Mouse (Mus musculus) limb, embryonic 15.5 days (tissue): ENCODE results near the gene Tesc. TPM values are rescaled to one million over a fixed set of nuclear protein-coding genes. Genes with fewer than 3 reads are reported as not detected.

Experiments
- ATAC-seq: fragments of 200-750 bp; cut with Nextera tagmentation; 2 replicates; pipeline ENCODE4 v1.8.0; 2017; ENCODE audit warnings: low read depth, moderate TSS enrichment; ENCODE audit not compliant: insufficient number of reproducible peaks, low FRiP score, low TSS enrichment
- H3K27ac ChIP-seq: fragments of 300-500 bp; sonication (generic); 2 replicates; pipeline ENCODE4 v1.5.1; 2015; ENCODE audit warnings: moderate library complexity, mild to moderate bottlenecking, inconsistent platforms
- H3K27me3 ChIP-seq: fragments of 300-500 bp; sonication (generic); 2 replicates; pipeline ENCODE4 v1.6.1; 2015; ENCODE audit warnings: inconsistent platforms
- H3K36me3 ChIP-seq: fragments of 300-500 bp; sonication (generic); 2 replicates; pipeline ENCODE4 v1.6.1; 2015; ENCODE audit warnings: inconsistent platforms
- H3K4me1 ChIP-seq: fragments of 300-500 bp; sonication (generic); 2 replicates; pipeline ENCODE4 v1.6.1; 2015; ENCODE audit warnings: inconsistent platforms
- H3K4me2 ChIP-seq: fragments of 300-500 bp; sonication (generic); 2 replicates; pipeline ENCODE4 v1.6.1; 2015; ENCODE audit warnings: mild to moderate bottlenecking, inconsistent platforms
- H3K4me3 ChIP-seq: fragments of 300-500 bp; sonication (generic); 2 replicates; pipeline ENCODE4 v1.5.1; 2015; ENCODE audit warnings: mild to moderate bottlenecking, inconsistent platforms
- H3K9ac ChIP-seq: fragments of 300-500 bp; sonication (generic); 2 replicates; pipeline ENCODE4 v1.6.1; 2015; ENCODE audit warnings: inconsistent platforms
- H3K9me3 ChIP-seq: fragments of 300-500 bp; sonication (generic); 2 replicates; pipeline ENCODE4 v1.6.1; 2016; ENCODE audit warnings: inconsistent platforms
- WGBS: fragments of 180-500 bp; shearing (Covaris S2); methylation state at CpG from one replicate; pipeline ENCODE4 v1.1.7; 2015; 5-methylcytosine and 5-hydroxymethylcytosine counted together
- polyA plus RNA-seq: library from polyadenylated mRNA; unstranded; fragments of >200 nt; fragmentation: Nextera tagmentation; extraction: Ambion mirVana; gene quantifications from 2 replicates; pipeline ENCODE4 v1.2.1, GENCODE M21; 2015

Tesc gene
- polyA plus RNA-seq, 1 experiment from 2014 or later: 27.2 TPM

- ATAC-seq: no peak
- no peaks in the 10 kb centered on the region for H3K9me3 ChIP-seq
- no peak overlapping the region for H3K4me2 ChIP-seq
- no peak overlapping the region for H3K4me3 ChIP-seq
- H3K4me1 ChIP-seq: peaks cover 56% of the 10 kb centered on the region
- H3K27ac ChIP-seq: no peak overlapping the region
- H3K9ac ChIP-seq: no peak overlapping the region
- WGBS: 84% methylated on average over 11 of the region's 11 CpGs
- no peaks in the 10 kb centered on the region for H3K27me3 ChIP-seq
- peaks cover 33% of the 10 kb centered on the region for H3K36me3 ChIP-seq
Observed at GRCm38 (mm10) chr5:118079839-118080250, 52.3 kb downstream of the Tesc start.

- peaks cover 19% of the 10 kb centered on the region for H3K36me3 ChIP-seq
- H3K27me3 ChIP-seq: no peaks in the 10 kb centered on the region
- H3K4me2 ChIP-seq: no peak overlapping the region
- peaks cover 53% of the 10 kb centered on the region for H3K4me1 ChIP-seq
- no peak overlapping the region for H3K4me3 ChIP-seq
- H3K9ac ChIP-seq: no peak overlapping the region
- 60% methylated on average over 9 of the region's 9 CpGs for WGBS
- no peak for ATAC-seq
- H3K9me3 ChIP-seq: no peaks in the 10 kb centered on the region
- no peak overlapping the region for H3K27ac ChIP-seq
Observed at GRCm38 (mm10) chr5:118081374-118081949, 53.9 kb downstream of the Tesc start.

- H3K27ac ChIP-seq: no peak overlapping the region
- no peak overlapping the region for H3K4me3 ChIP-seq
- peaks cover 14% of the 10 kb centered on the region for H3K36me3 ChIP-seq
- no peaks in the 10 kb centered on the region for H3K27me3 ChIP-seq
- 56% methylated on average over 6 of the region's 6 CpGs for WGBS
- H3K4me2 ChIP-seq: no peak overlapping the region
- H3K9me3 ChIP-seq: no peaks in the 10 kb centered on the region
- no peak for ATAC-seq
- H3K9ac ChIP-seq: no peak overlapping the region
- peaks cover 52% of the 10 kb centered on the region for H3K4me1 ChIP-seq
Observed at GRCm38 (mm10) chr5:118081996-118082395, 54.5 kb downstream of the Tesc start.

- H3K9ac ChIP-seq: no peak overlapping the region
- no peak overlapping the region for H3K4me3 ChIP-seq
- no peak for ATAC-seq
- H3K9me3 ChIP-seq: no peaks in the 10 kb centered on the region
- H3K36me3 ChIP-seq: 0 out of 2 replicates have a peak, but pooled peaks cover 8% of the 10 kb centered on the region
- no peaks in the 10 kb centered on the region for H3K27me3 ChIP-seq
- peaks cover 53% of the 10 kb centered on the region for H3K4me1 ChIP-seq
- no peak overlapping the region for H3K4me2 ChIP-seq
- H3K27ac ChIP-seq: peak overlapping the region; percentile 19
- 60% methylated on average over 12 of the region's 12 CpGs for WGBS
Observed at GRCm38 (mm10) chr5:118083060-118083638, 55.6 kb downstream of the Tesc start.

- H3K4me3 ChIP-seq: no peak overlapping the region
- WGBS: 57% methylated on average over 10 of the region's 10 CpGs
- no peaks in the 10 kb centered on the region for H3K27me3 ChIP-seq
- H3K9ac ChIP-seq: 0 out of 2 replicates have a peak overlapping the region, but pooled peaks have one; percentile 7
- peak overlapping the region; percentile 43; the same call in 1 of the 2 replicates for H3K27ac ChIP-seq
- peaks cover 54% of the 10 kb centered on the region for H3K4me1 ChIP-seq
- no peak for ATAC-seq
- H3K9me3 ChIP-seq: no peaks in the 10 kb centered on the region
- H3K4me2 ChIP-seq: no peak overlapping the region
- peaks cover 3% of the 10 kb centered on the region; the same call in 1 of the 2 replicates for H3K36me3 ChIP-seq
Observed at GRCm38 (mm10) chr5:118084171-118084727, 56.7 kb downstream of the Tesc start.

GRCm38 (mm10) chr5:118085313-118085712 lies 57.8 kb downstream of the Tesc start:
- no peak overlapping the region for H3K4me3 ChIP-seq
- no peaks in the 10 kb centered on the region for H3K27me3 ChIP-seq
- no peak overlapping the region for H3K27ac ChIP-seq
- H3K36me3 ChIP-seq: peaks cover 13% of the 10 kb centered on the region; the same call in 1 of the 2 replicates
- no peak overlapping the region for H3K9ac ChIP-seq
- peaks cover 52% of the 10 kb centered on the region for H3K4me1 ChIP-seq
- H3K4me2 ChIP-seq: no peak overlapping the region
- ATAC-seq: no peak
- H3K9me3 ChIP-seq: no peaks in the 10 kb centered on the region
- WGBS: 73% methylated on average over 7 of the region's 7 CpGs

GRCm38 (mm10) chr5:118086956-118087355 lies 59.4 kb downstream of the Tesc start:
- peaks cover 44% of the 10 kb centered on the region for H3K4me1 ChIP-seq
- WGBS: 29% methylated on average over 7 of the region's 7 CpGs
- H3K36me3 ChIP-seq: peaks cover 29% of the 10 kb centered on the region
- no peaks in the 10 kb centered on the region for H3K27me3 ChIP-seq
- no peak overlapping the region for H3K4me3 ChIP-seq
- no peak overlapping the region for H3K27ac ChIP-seq
- ATAC-seq: no peak
- H3K9ac ChIP-seq: no peak overlapping the region
- H3K4me2 ChIP-seq: no peak overlapping the region
- no peaks in the 10 kb centered on the region for H3K9me3 ChIP-seq

- Histone ChIP-seq H3K4me3 (no peak overlapping the region), H3K36me3 (peaks cover 50% of the 10 kb centered on the region), H3K4me2 (no peak overlapping the region), H3K9me3 (no peaks in the 10 kb centered on the region), H3K9ac (no peak overlapping the region), H3K27ac (no peak overlapping the region), H3K27me3 (no peaks in the 10 kb centered on the region), H3K4me1 (peaks cover 26% of the 10 kb centered on the region)
- 51% methylated on average over 7 of the region's 7 CpGs for WGBS
- ATAC-seq: no peak
Observed at GRCm38 (mm10) chr5:118089102-118089501, 61.6 kb downstream of the Tesc start.

- no peaks in the 10 kb centered on the region for H3K27me3 ChIP-seq
- peaks cover 17% of the 10 kb centered on the region for H3K4me1 ChIP-seq
- no peak overlapping the region for H3K9ac ChIP-seq
- no peak overlapping the region for H3K4me2 ChIP-seq
- WGBS: 95% methylated on average over 6 of the region's 6 CpGs
- no peaks in the 10 kb centered on the region for H3K9me3 ChIP-seq
- peaks cover 60% of the 10 kb centered on the region for H3K36me3 ChIP-seq
- ATAC-seq: no peak
- H3K27ac ChIP-seq: no peak overlapping the region
- H3K4me3 ChIP-seq: no peak overlapping the region
Observed at GRCm38 (mm10) chr5:118090101-118090500, 62.6 kb downstream of the Tesc start.

GRCm38 (mm10) chr5:118090837-118091236 lies 63.3 kb downstream of the Tesc start:
- Histone ChIP-seq H3K9ac (no peak overlapping the region), H3K4me2 (no peak overlapping the region), H3K9me3 (no peaks in the 10 kb centered on the region), H3K27me3 (no peaks in the 10 kb centered on the region), H3K36me3 (peaks cover 67% of the 10 kb centered on the region), H3K4me1 (peaks cover 15% of the 10 kb centered on the region), H3K27ac (no peak overlapping the region), H3K4me3 (no peak overlapping the region)
- ATAC-seq: no peak
- WGBS: 97% methylated on average over 2 of the region's 2 CpGs

- ATAC-seq: no peak
- no peak overlapping the region for H3K9ac ChIP-seq
- H3K27ac ChIP-seq: no peak overlapping the region
- no peaks in the 10 kb centered on the region for H3K9me3 ChIP-seq
- H3K4me1 ChIP-seq: peaks cover 3% of the 10 kb centered on the region; the same call in 1 of the 2 replicates
- no peak overlapping the region for H3K4me3 ChIP-seq
- WGBS: 81% methylated on average over 11 of the region's 11 CpGs
- no peaks in the 10 kb centered on the region for H3K27me3 ChIP-seq
- peaks cover 76% of the 10 kb centered on the region for H3K36me3 ChIP-seq
- no peak overlapping the region for H3K4me2 ChIP-seq
Observed at GRCm38 (mm10) chr5:118093321-118094035, 65.9 kb downstream of the Tesc start.

- H3K4me3 ChIP-seq: no peak overlapping the region
- H3K36me3 ChIP-seq: peaks cover 76% of the 10 kb centered on the region
- H3K4me2 ChIP-seq: no peak overlapping the region
- no peaks in the 10 kb centered on the region for H3K27me3 ChIP-seq
- 84% methylated on average over 11 of the region's 11 CpGs for WGBS
- no peak overlapping the region for H3K9ac ChIP-seq
- H3K27ac ChIP-seq: no peak overlapping the region
- peaks cover 4% of the 10 kb centered on the region; the same call in 1 of the 2 replicates for H3K4me1 ChIP-seq
- no peaks in the 10 kb centered on the region for H3K9me3 ChIP-seq
- ATAC-seq: no peak
Observed at GRCm38 (mm10) chr5:118095433-118095832, 67.9 kb downstream of the Tesc start.
